18 mouse cellular contexts compared by ENCODE assay signal in genomic region chr15:25587943-25588342, GRCm38 (mm10). TPM values are rescaled to one million over a fixed set of nuclear protein-coding genes. Genes with fewer than 3 reads are reported as not detected.
DNase-seq lines count a peak whose midpoint lies in the region; TF ChIP-seq lines count a peak whose summit lies in the region.
"Had no signal": no experiment of that assay in that cellular context is flagged by ENCODE, and none has a peak within 500 bp of the region (broad histone marks: within the 10 kb centered on the region; RNA-seq: fewer than 3 reads in every experiment).

No protein-coding gene starts in this region.

- TF ChIP-seq POLR2A in kidney, adult 2 months (IDR thresholded peaks at IDR 0.05; ENCODE audit: low read depth, low read length) = no peak
- no peak for TF ChIP-seq POLR2A in testis, adult 2 months (IDR thresholded peaks at IDR 0.05; ENCODE audit: control insufficient read depth, low read depth, low read length)

- no peak for TF ChIP-seq CTCF in kidney, adult 2 months (conservative IDR thresholded peaks at IDR 0.05; ENCODE audit: insufficient read depth, insufficient read length, low read depth, low read length)
- TF ChIP-seq CTCF in testis, adult 2 months (IDR thresholded peaks at IDR 0.05; ENCODE audit: control insufficient read depth, insufficient read depth, insufficient replicate concordance, low read depth, low read length) = no peak

- H3K4me1 ChIP-seq in kidney, adult 2 months (ENCODE audit: control insufficient read depth, insufficient read depth, low read length) = no peaks in the 10 kb centered on the region; the same call in 1 of the 2 replicates
- H3K4me1 ChIP-seq in testis, adult 2 months (ENCODE audit: control insufficient read depth, insufficient read depth, low read length) = peaks cover 2% of the 10 kb centered on the region; the same call in 1 of the 2 replicates

- WGBS in kidney, adult 2 months = 85% methylated on average over 8 of the region's 8 CpGs

- no peaks in the 10 kb centered on the region for H3K27me3 ChIP-seq in kidney, adult 2 months (replicated peaks; ENCODE audit: control insufficient read depth, insufficient read depth, low read length)
- H3K27me3 ChIP-seq in testis, adult 2 months (ENCODE audit: control insufficient read depth, insufficient read depth, low read length) = no peaks in the 10 kb centered on the region
- H3K27me3 ChIP-seq: embryonic facial prominence, embryonic 15.5 days; hindbrain, embryonic 12.5 days had no signal

- DNase-seq in cerebellum, postnatal 10 days = peak; percentile 37 to 40
- no peak for DNase-seq in cerebellum, adult 11-12 months
- DNase-seq in kidney, adult 2 months = peak; percentile 7
- DNase-seq in kidney, postnatal 10 days = no peak
- no peak for DNase-seq in testis, postnatal 14 days (ENCODE audit: low spot score)
- DNase-seq in adrenal gland, postnatal 36 days = peak; percentile 23 to 44
- no peak for DNase-seq in left cerebral cortex, adult 18-20 months (ENCODE audit: low spot score in 2 of 2)
- DNase-seq: cerebellum, adult 18-20 months; cerebellum, adult 9-11 months; embryo, embryonic 11 days; gastrocnemius, adult 2 months; heart, postnatal 10 days; heart, postnatal 4 days had no signal

- H3K4me3 ChIP-seq in kidney, adult 2 months (ENCODE audit: insufficient read depth, low read depth, low read length) = no peak overlapping the region
- H3K4me3 ChIP-seq in testis, adult 2 months (ENCODE audit: control insufficient read depth, low read depth, low read length) = no peak overlapping the region
- H3K4me3 ChIP-seq: embryonic facial prominence, embryonic 15.5 days; erythroblast, embryonic 14.5 days; forebrain, embryonic 10.5 days; gastrocnemius, adult 2 months; hindbrain, embryonic 12.5 days had no signal

- no peaks in the 10 kb centered on the region for H3K36me3 ChIP-seq in kidney, adult 2 months (ENCODE audit: control insufficient read depth, insufficient read depth, low read length)
- no peaks in the 10 kb centered on the region for H3K36me3 ChIP-seq in testis, adult 2 months (ENCODE audit: control insufficient read depth, insufficient read depth, low read length)
- H3K36me3 ChIP-seq: embryonic facial prominence, embryonic 15.5 days; forebrain, embryonic 10.5 days; hindbrain, embryonic 12.5 days had no signal

- no peak overlapping the region for H3K27ac ChIP-seq in kidney, adult 2 months (ENCODE audit: insufficient read depth, low read depth, low read length)
- H3K27ac ChIP-seq in testis, adult 2 months (ENCODE audit: control insufficient read depth, insufficient read depth, low read depth, low read length) = peak overlapping the region; percentile 32
- H3K27ac ChIP-seq: embryonic facial prominence, embryonic 15.5 days; forebrain, embryonic 10.5 days; gastrocnemius, adult 2 months; hindbrain, embryonic 12.5 days had no signal

RNA-seq across cellular contexts. Expression of gene Myo10, which starts 34.4 kb away (rescaled TPM):
- 45.4 and 51.9 TPM in 2 replicates for polyA plus RNA-seq in kidney, adult 2 months (2012; rRNA removed)
- 15.1 and 17.5 TPM in 2 replicates for polyA plus RNA-seq in testis, adult 2 months (2012; rRNA removed)
- 100 to 1,000 TPM in 1 of 2 experiments, 10 to 100 TPM in 1; 83.3 to 141 TPM for total RNA-seq in adrenal gland, postnatal 36 days (2021)
- 10 to 100 TPM; 38.6 to 41.0 TPM for total RNA-seq in left cerebral cortex, adult 18-20 months (2021)

Comparison
In these comparisons a context has a peak if more than half of its experiments do, and no peak if none do; other contexts are left out.
1. DNase-seq: peak in cerebellum, postnatal 10 days (2 of 2), kidney, adult 2 months (single experiment) and adrenal gland, postnatal 36 days (2 of 2); none in cerebellum, adult 11-12 months (single experiment), kidney, postnatal 10 days (single experiment), testis, postnatal 14 days (single experiment) and left cerebral cortex, adult 18-20 months (0 of 2).